Mouse (Mus musculus) myocyte (in vitro differentiated cells): ENCODE data around the gene Il6st. TPM values are rescaled to one million over a fixed set of nuclear protein-coding genes. Genes with fewer than 3 reads are reported as not detected.
A peak's percentile ranks its signal among the peaks of the same experiment; 100 is the strongest.

Experiments
- H3K27me3 ChIP-seq: one replicate; pipeline ENCODE4 v1.6.1; 2011; ENCODE audit not compliant: control insufficient read depth, insufficient read depth, insufficient read length
- H3K36me3 ChIP-seq: one replicate; pipeline ENCODE4 v1.6.1; 2011; ENCODE audit not compliant: control insufficient read depth, insufficient read depth
- H3K4me2 ChIP-seq: one replicate; pipeline ENCODE4 v1.6.1; 2011; ENCODE audit warnings: low read depth, control low read depth
- H3K4me3 ChIP-seq: one replicate; pipeline ENCODE4 v1.5.1; 2011; ENCODE audit warnings: mild to moderate bottlenecking, control low read depth, moderate library complexity
- H3K79me2 ChIP-seq: one replicate; pipeline ENCODE4 v1.6.1; 2011; ENCODE audit not compliant: control insufficient read depth, insufficient read depth
- H3ac ChIP-seq: one replicate; pipeline ENCODE4 v1.6.1; 2011; ENCODE audit not compliant: control insufficient read depth, insufficient read length
- CEBPB ChIP-seq: IDR thresholded peaks from 2 replicates; pipeline ENCODE4 v1.6.1; 2011; ENCODE audit warnings: mild to moderate bottlenecking, moderate library complexity; ENCODE audit not compliant: poor library complexity, insufficient read depth, severe bottlenecking
- E2F4 ChIP-seq: IDR thresholded peaks from one replicate; pipeline ENCODE4 v1.6.1; 2011; ENCODE audit warnings: mild to moderate bottlenecking, control low read depth, moderate library complexity; ENCODE audit not compliant: insufficient read depth
- MAX ChIP-seq: IDR thresholded peaks from one replicate; pipeline ENCODE4 v1.6.1; 2011; ENCODE audit warnings: low read depth, mild to moderate bottlenecking, control low read depth
- MYOD1 ChIP-seq, 3 experiments: IDR thresholded peaks; one replicate each; pipeline ENCODE4 v1.6.1; 2011; ENCODE audit warnings: control low read depth in 2 of 3, low read depth in 2 of 3, mild to moderate bottlenecking in 2 of 3, moderate library complexity in 1 of 3; ENCODE audit not compliant: insufficient read length in 2 of 3, control insufficient read depth in 1 of 3
- MYOG ChIP-seq, 3 experiments: IDR thresholded peaks; one replicate each; pipeline ENCODE4 v1.6.1; 2011; ENCODE audit warnings: control low read depth in 2 of 3, low read depth in 2 of 3, mild to moderate bottlenecking in 2 of 3; ENCODE audit not compliant: insufficient read length in 2 of 3, control insufficient read depth in 1 of 3, insufficient read depth in 1 of 3
- POLR2A ChIP-seq: IDR thresholded peaks from one replicate; pipeline ENCODE4 v1.6.1; 2011; ENCODE audit warnings: low read depth, mild to moderate bottlenecking, control low read depth, moderate library complexity; ENCODE audit not compliant: insufficient read length
- POLR2AphosphoS2 ChIP-seq: IDR thresholded peaks from one replicate; pipeline ENCODE4 v1.6.1; 2011; ENCODE audit warnings: low read depth, control low read depth; ENCODE audit not compliant: insufficient read length
- REST ChIP-seq: IDR thresholded peaks from one replicate; pipeline ENCODE4 v1.6.1; 2011; ENCODE audit warnings: mild to moderate bottlenecking, control low read depth, moderate library complexity; ENCODE audit not compliant: insufficient read depth, insufficient read length
- SRF ChIP-seq: IDR thresholded peaks from one replicate; pipeline ENCODE4 v1.6.1; 2011; ENCODE audit warnings: low read depth; ENCODE audit not compliant: control insufficient read depth, insufficient read length
- TCF12 ChIP-seq: IDR thresholded peaks from one replicate; pipeline ENCODE4 v1.6.1; 2011; ENCODE audit warnings: mild to moderate bottlenecking, control low read depth; ENCODE audit not compliant: poor library complexity, insufficient read depth, severe bottlenecking
- TCF3 ChIP-seq: IDR thresholded peaks from one replicate; pipeline ENCODE4 v1.6.1; 2011; ENCODE audit warnings: low read depth, control low read depth; ENCODE audit not compliant: insufficient read length
- USF1 ChIP-seq: IDR thresholded peaks from one replicate; pipeline ENCODE4 v1.6.1; 2011; ENCODE audit warnings: low read depth, mild to moderate bottlenecking, control low read depth, moderate library complexity
- polyA plus RNA-seq: library from polyadenylated mRNA; unstranded; fragments of >200 nt; fragmentation: generic; extraction: Trizol; gene quantifications from one replicate; pipeline ENCODE4 v1.2.1, GENCODE M21; 2012; ENCODE audit warnings: missing spikeins

Il6st gene
- polyA plus RNA-seq, 1 experiment: 50.6 TPM

- TF ChIP-seq CEBPB (no peak), REST (no peak), E2F4 (no peak), POLR2AphosphoS2 (no peak)
- Histone ChIP-seq H3ac (no peak overlapping the region), H3K4me3 (peak overlapping the region; percentile 69), H3K27me3 (no peaks in the 10 kb centered on the region), H3K4me2 (peak overlapping the region; percentile 78), H3K36me3 (peaks cover 4% of the 10 kb centered on the region), H3K79me2 (peaks cover 64% of the 10 kb centered on the region)
These were observed 1.7 kb downstream of the Il6st start for GRCm38 (mm10) chr13:112465585-112465984.

GRCm38 (mm10) chr13:112466136-112466945 is 2.5 kb downstream of the Il6st start:
- no peak for TF ChIP-seq SRF
- no peak for TF ChIP-seq TCF12
- TF ChIP-seq POLR2A: no peak
- TF ChIP-seq TCF3: no peak
- no peak for TF ChIP-seq MYOG (IDR thresholded peaks at IDR 0.05; ENCODE audit: control insufficient read depth in 1 of 3, insufficient read depth in 1 of 3, insufficient read length in 2 of 3, low read depth in 2 of 3)
- TF ChIP-seq USF1: no peak
- TF ChIP-seq POLR2AphosphoS2: no peak
- TF ChIP-seq CEBPB: no peak
- no peak for TF ChIP-seq REST
- TF ChIP-seq E2F4: no peak
- TF ChIP-seq MAX: no peak
- no peak for TF ChIP-seq MYOD1 (IDR thresholded peaks at IDR 0.05; ENCODE audit: control insufficient read depth in 1 of 3, insufficient read length in 2 of 3, low read depth in 2 of 3)

GRCm38 (mm10) chr13:112466946-112467255 is 3.0 kb downstream of the Il6st start:
- H3K36me3 ChIP-seq: peaks cover 4% of the 10 kb centered on the region
- H3K4me3 ChIP-seq: no peak overlapping the region
- H3K79me2 ChIP-seq: peaks cover 77% of the 10 kb centered on the region
- H3ac ChIP-seq: no peak overlapping the region
- no peak for TF ChIP-seq MYOG (IDR thresholded peaks at IDR 0.05; ENCODE audit: control insufficient read depth in 1 of 3, insufficient read depth in 1 of 3, insufficient read length in 2 of 3, low read depth in 2 of 3)
- no peak for TF ChIP-seq E2F4
- H3K4me2 ChIP-seq: no peak overlapping the region
- no peaks in the 10 kb centered on the region for H3K27me3 ChIP-seq

More at GRCm38 (mm10) chr13:112466136-112466945, 2.5 kb downstream of the Il6st start:
- H3K27me3 ChIP-seq: no peaks in the 10 kb centered on the region
- peaks cover 71% of the 10 kb centered on the region for H3K79me2 ChIP-seq
- H3ac ChIP-seq: no peak overlapping the region
- peaks cover 4% of the 10 kb centered on the region for H3K36me3 ChIP-seq
- peak overlapping the region; percentile 78 for H3K4me2 ChIP-seq
- H3K4me3 ChIP-seq: no peak overlapping the region

- no peak overlapping the region for H3ac ChIP-seq
- H3K36me3 ChIP-seq: peaks cover 4% of the 10 kb centered on the region
- no peak overlapping the region for H3K4me3 ChIP-seq
- H3K27me3 ChIP-seq: no peaks in the 10 kb centered on the region
- no peak for TF ChIP-seq MYOG (IDR thresholded peaks at IDR 0.05; ENCODE audit: control insufficient read depth in 1 of 3, insufficient read depth in 1 of 3, insufficient read length in 2 of 3, low read depth in 2 of 3)
- TF ChIP-seq MYOD1 (IDR thresholded peaks at IDR 0.05; ENCODE audit: control insufficient read depth in 1 of 3, insufficient read length in 2 of 3, low read depth in 2 of 3): no peak
- TF ChIP-seq E2F4: no peak
- no peak for TF ChIP-seq TCF12
- TF ChIP-seq REST: no peak
- no peak for TF ChIP-seq SRF
- no peak for TF ChIP-seq TCF3
- TF ChIP-seq CEBPB: no peak
- no peak for TF ChIP-seq POLR2A
- TF ChIP-seq MAX: no peak
- TF ChIP-seq USF1: no peak
- no peak for TF ChIP-seq POLR2AphosphoS2
- no peak overlapping the region for H3K4me2 ChIP-seq
- peaks cover 82% of the 10 kb centered on the region for H3K79me2 ChIP-seq
These were observed 3.5 kb downstream of the Il6st start for GRCm38 (mm10) chr13:112467384-112467783.

- TF ChIP-seq POLR2AphosphoS2: no peak
- no peak for TF ChIP-seq MYOG (IDR thresholded peaks at IDR 0.05; ENCODE audit: control insufficient read depth in 1 of 3, insufficient read depth in 1 of 3, insufficient read length in 2 of 3, low read depth in 2 of 3)
- no peak for TF ChIP-seq E2F4
- no peak for TF ChIP-seq MYOD1 (IDR thresholded peaks at IDR 0.05; ENCODE audit: control insufficient read depth in 1 of 3, insufficient read length in 2 of 3, low read depth in 2 of 3)
- TF ChIP-seq USF1: no peak
- no peak for TF ChIP-seq POLR2A
- no peak for TF ChIP-seq TCF12
- no peak for TF ChIP-seq TCF3
- TF ChIP-seq MAX: no peak
- TF ChIP-seq CEBPB: no peak
- TF ChIP-seq SRF: no peak
- no peak for TF ChIP-seq REST
- peaks cover 100% of the 10 kb centered on the region for H3K79me2 ChIP-seq
- H3ac ChIP-seq: no peak overlapping the region
- H3K4me3 ChIP-seq: no peak overlapping the region
- no peak overlapping the region for H3K4me2 ChIP-seq
- no peaks in the 10 kb centered on the region for H3K27me3 ChIP-seq
- H3K36me3 ChIP-seq: peaks cover 13% of the 10 kb centered on the region
These were observed 5.6 kb downstream of the Il6st start for GRCm38 (mm10) chr13:112469491-112469890.
